Mouse (Mus musculus): ENCODE results near the gene Alyref. TPM values are rescaled to one million over a fixed set of nuclear protein-coding genes. Genes with fewer than 3 reads are reported as not detected.

Alyref gene
- total RNA-seq, 1 experiment from 2014 or later = 78.4 TPM

GRCm38 (mm10) chr11:120554834-120555233 lies 43.3 kb downstream of the Alyref start:
- ATAC-seq (replicated peaks; ENCODE audit: insufficient number of reproducible peaks, low FRiP score, low TSS enrichment, poor library complexity, severe bottlenecking) = no peak

GRCm38 (mm10) chr11:120552736-120553135 lies 45.4 kb downstream of the Alyref start:
- no peak for ATAC-seq (replicated peaks; ENCODE audit: insufficient number of reproducible peaks, low FRiP score, low TSS enrichment, poor library complexity, severe bottlenecking)

GRCm38 (mm10) chr11:120550810-120551440 lies 47.2 kb downstream of the Alyref start, which contains the start of gene Ppp1r27:
Gene Ppp1r27 (minus strand): TSS chr11:120551132.
- no peak for ATAC-seq (replicated peaks; ENCODE audit: insufficient number of reproducible peaks, low FRiP score, low TSS enrichment, poor library complexity, severe bottlenecking)

GRCm38 (mm10) chr11:120549986-120550809 lies 48.0 kb downstream of the Alyref start:
- ATAC-seq (replicated peaks; ENCODE audit: insufficient number of reproducible peaks, low FRiP score, low TSS enrichment, poor library complexity, severe bottlenecking) = no peak

GRCm38 (mm10) chr11:120549168-120549945 lies 48.8 kb downstream of the Alyref start, which contains the start of gene Mcrip1:
Gene Mcrip1 (minus strand): TSS chr11:120549727.
- ATAC-seq (replicated peaks; ENCODE audit: insufficient number of reproducible peaks, low FRiP score, low TSS enrichment, poor library complexity, severe bottlenecking) = peak; percentile 62

GRCm38 (mm10) chr11:120548786-120549167 lies 49.4 kb downstream of the Alyref start:
- ATAC-seq (replicated peaks; ENCODE audit: insufficient number of reproducible peaks, low FRiP score, low TSS enrichment, poor library complexity, severe bottlenecking) = no peak

GRCm38 (mm10) chr11:120548214-120548613 lies 50.0 kb downstream of the Alyref start:
- ATAC-seq (replicated peaks; ENCODE audit: insufficient number of reproducible peaks, low FRiP score, low TSS enrichment, poor library complexity, severe bottlenecking) = no peak

- no peak for ATAC-seq (replicated peaks; ENCODE audit: insufficient number of reproducible peaks, low FRiP score, low TSS enrichment, poor library complexity, severe bottlenecking)
Observed at GRCm38 (mm10) chr11:120547469-120547868, 50.7 kb downstream of the Alyref start.

GRCm38 (mm10) chr11:120545964-120546363 lies 52.2 kb downstream of the Alyref start:
- ATAC-seq (replicated peaks; ENCODE audit: insufficient number of reproducible peaks, low FRiP score, low TSS enrichment, poor library complexity, severe bottlenecking) = no peak

- no peak for ATAC-seq (replicated peaks; ENCODE audit: insufficient number of reproducible peaks, low FRiP score, low TSS enrichment, poor library complexity, severe bottlenecking)
Observed at GRCm38 (mm10) chr11:120542376-120542775, 55.8 kb downstream of the Alyref start.

Other genes with a start within 250 kb of the Alyref start
- 1,753 to 2,142 TPM (median 1,849 TPM) in 3 replicates for gene Actg1, start 249.8 kb downstream of the Alyref start, total RNA-seq (2017)
- gene Fscn2, start 236.8 kb downstream of the Alyref start, total RNA-seq (2017) = 0.29 to 0.75 TPM in 2 of 3 replicates, not detected in the other
- gene Faap100, start 219.6 kb downstream of the Alyref start, total RNA-seq (2017) = 5.5 to 16.4 TPM (median 9.4 TPM) in 3 replicates
- 36.2 to 43.1 TPM (median 37.2 TPM) in 3 replicates for gene Nploc4, start 160.7 kb downstream of the Alyref start, total RNA-seq (2017)
- gene Tspan10, start 155.7 kb downstream of the Alyref start, total RNA-seq (2017) = not detected in 3 replicates
- gene Pde6g, start 144.9 kb downstream of the Alyref start, total RNA-seq (2017) = 0.29 TPM in 1 of 3 replicates, not detected in the others
- 3.5 to 6.4 TPM (median 3.9 TPM) in 3 replicates for gene Oxld1, start 140.3 kb downstream of the Alyref start, total RNA-seq (2017)
- 17.9 to 37.4 TPM (median 25.2 TPM) in 3 replicates for gene Ccdc137, start 140.2 kb downstream of the Alyref start, total RNA-seq (2017)
- gene Arl16, start 130.8 kb downstream of the Alyref start, total RNA-seq (2017) = 4.8 to 15.5 TPM (median 14.4 TPM) in 3 replicates
- gene Mrpl12, start 113.8 kb downstream of the Alyref start, total RNA-seq (2017) = 30.7 to 37.5 TPM (median 32.4 TPM) in 3 replicates
- 6.6 to 8.1 TPM (median 7.4 TPM) in 3 replicates for gene Slc25a10, start 106.5 kb downstream of the Alyref start, total RNA-seq (2017)
- gene Gcgr, start 67.7 kb downstream of the Alyref start, total RNA-seq (2017) = not detected in 3 replicates
- gene Mcrip1, start 48.6 kb downstream of the Alyref start, total RNA-seq (2017) = 13.8 to 21.9 TPM (median 16.9 TPM) in 3 replicates
- not detected in 3 replicates for gene Ppp1r27, start 47.2 kb downstream of the Alyref start, total RNA-seq (2017)
- 331 to 434 TPM (median 349 TPM) in 3 replicates for gene P4hb, start 25.1 kb downstream of the Alyref start, total RNA-seq (2017)
- 163 to 262 TPM (median 173 TPM) in 3 replicates for gene Arhgdia, start 16.7 kb downstream of the Alyref start, total RNA-seq (2017)
- gene Anapc11, start 56 bp upstream of the Alyref start, total RNA-seq (2017) = 18.5 to 31.2 TPM (median 26.5 TPM) in 3 replicates
- gene Npb, start 10.1 kb upstream of the Alyref start, total RNA-seq (2017) = not detected in 3 replicates
- 26.9 to 43.7 TPM (median 32.9 TPM) in 3 replicates for gene Pcyt2, start 19.6 kb upstream of the Alyref start, total RNA-seq (2017)
- 131 to 192 TPM (median 132 TPM) in 3 replicates for gene Sirt7, start 26.9 kb upstream of the Alyref start, total RNA-seq (2017)
- 28.8 to 34.0 TPM (median 33.8 TPM) in 3 replicates for gene Mafg, start 35.2 kb upstream of the Alyref start, total RNA-seq (2017)
- 0.57 to 0.58 TPM in 2 of 3 replicates, not detected in the other for gene Pycr1, start 45.4 kb upstream of the Alyref start, total RNA-seq (2017)
- not detected in 3 replicates for gene Myadml2, start 49.8 kb upstream of the Alyref start, total RNA-seq (2017)
- not detected in 3 replicates for gene Notum, start 62.8 kb upstream of the Alyref start, total RNA-seq (2017)
- 32.3 to 55.6 TPM (median 50.2 TPM) in 3 replicates for gene Aspscr1, start 74.6 kb upstream of the Alyref start, total RNA-seq (2017)
- gene Cenpx, start 115.4 kb upstream of the Alyref start, total RNA-seq (2017) = 27.0 to 58.3 TPM (median 41.9 TPM) in 3 replicates
- gene Lrrc45, start 115.6 kb upstream of the Alyref start, total RNA-seq (2017) = 39.7 to 45.3 TPM (median 41.0 TPM) in 3 replicates
- 7.1 to 9.7 TPM in 2 of 3 replicates, not detected in the other for gene Rac3, start 123.1 kb upstream of the Alyref start, total RNA-seq (2017)
- 14.8 to 32.2 TPM (median 23.8 TPM) in 3 replicates for gene Dcxr, start 128.9 kb upstream of the Alyref start, total RNA-seq (2017)
- 2.0 TPM in 1 of 3 replicates, not detected in the others for gene Cbr2, start 133.7 kb upstream of the Alyref start, total RNA-seq (2017)
- 2.3 to 66.8 TPM (median 12.5 TPM) in 3 replicates for gene Hmga1b, start 164.4 kb upstream of the Alyref start, total RNA-seq (2017)
- 1.0 to 3.9 TPM (median 1.2 TPM) in 3 replicates for gene Rfng, start 185.8 kb upstream of the Alyref start, total RNA-seq (2017)
- 55.0 to 59.6 TPM (median 55.7 TPM) in 3 replicates for gene Gps1, start 185.9 kb upstream of the Alyref start, total RNA-seq (2017)
- gene Dus1l, start 198.0 kb upstream of the Alyref start, total RNA-seq (2017) = 25.1 to 42.4 TPM (median 31.8 TPM) in 3 replicates
- 13.2 to 26.4 TPM (median 13.5 TPM) in 3 replicates for gene Fasn, start 226.2 kb upstream of the Alyref start, total RNA-seq (2017)